Mouse (Mus musculus) forebrain, postnatal 0 days (tissue): ENCODE results near the gene Ccdc113. TPM values are rescaled to one million over a fixed set of nuclear protein-coding genes. Genes with fewer than 3 reads are reported as not detected.

Experiments
- ATAC-seq: fragments of 200-750 bp; cut with Nextera tagmentation; 2 replicates; pipeline ENCODE4 v1.8.0; 2017; ENCODE audit warnings: mild to moderate bottlenecking, moderate library complexity
- DNase-seq: peaks from one replicate; pipeline ENCODE4 v3.0.0-alpha.2; 2015
- H3K27ac ChIP-seq: fragments of 300-500 bp; sonication (generic); 2 replicates; pipeline ENCODE4 v1.5.1; 2014; ENCODE audit warnings: low read depth, mild to moderate bottlenecking, antibody characterized with exemption, low read length, moderate library complexity, mixed read lengths
- H3K27me3 ChIP-seq: fragments of 300-500 bp; sonication (generic); 2 replicates; pipeline ENCODE4 v1.6.1; 2014; ENCODE audit warnings: mild to moderate bottlenecking, low read length, mixed read lengths; ENCODE audit not compliant: insufficient read depth
- H3K36me3 ChIP-seq: fragments of 300-500 bp; sonication (generic); 2 replicates; pipeline ENCODE4 v1.6.1; 2014; ENCODE audit warnings: mild to moderate bottlenecking, moderate library complexity; ENCODE audit not compliant: insufficient read depth
- H3K4me1 ChIP-seq: fragments of 300-500 bp; sonication (generic); 2 replicates; pipeline ENCODE4 v1.6.1; 2014; ENCODE audit warnings: antibody characterized with exemption; ENCODE audit not compliant: insufficient read depth
- H3K4me2 ChIP-seq: fragments of 300-500 bp; sonication (generic); 2 replicates; pipeline ENCODE4 v1.6.1; 2014; ENCODE audit warnings: low read depth, mild to moderate bottlenecking, moderate library complexity
- H3K4me3 ChIP-seq: fragments of 300-500 bp; sonication (generic); 2 replicates; pipeline ENCODE4 v1.5.1; 2014; ENCODE audit warnings: low read depth, low read length, mixed read lengths
- H3K9ac ChIP-seq: fragments of 300-500 bp; sonication (generic); 2 replicates; pipeline ENCODE4 v1.6.1; 2014; ENCODE audit warnings: mild to moderate bottlenecking
- H3K9me3 ChIP-seq: fragments of 300-500 bp; sonication (generic); 2 replicates; pipeline ENCODE4 v1.6.1; 2016; ENCODE audit warnings: low read length
- CTCF ChIP-seq: sonication (generic); IDR thresholded peaks from 2 replicates; pipeline ENCODE4 v1.5.1; 2016; ENCODE audit warnings: antibody characterized with exemption, control low read depth, low read depth
- WGBS: fragments of 180-500 bp; shearing (Covaris S2); extraction: QIAGEN DNeasy Blood & Tissue Kit; methylation state at CpG from one replicate; pipeline ENCODE4 v1.1.7; 2014; 5-methylcytosine and 5-hydroxymethylcytosine counted together
- polyA plus RNA-seq: library from polyadenylated mRNA; unstranded; fragments of >200 nt; fragmentation: Nextera tagmentation; extraction: Ambion mirVana; gene quantifications from 2 replicates; pipeline ENCODE4 v1.2.1, GENCODE M21; 2015
- total RNA-seq: library from RNA; depleted of rRNA; stranded (reverse); fragments of >200 nt; gene quantifications from 2 replicates; pipeline ENCODE4 v1.2.3, GENCODE M21; 2014

Ccdc113 gene
- total and polyA plus RNA-seq, 2 experiments from 2014 or later: 3.7 to 5.3 TPM

DNA sequence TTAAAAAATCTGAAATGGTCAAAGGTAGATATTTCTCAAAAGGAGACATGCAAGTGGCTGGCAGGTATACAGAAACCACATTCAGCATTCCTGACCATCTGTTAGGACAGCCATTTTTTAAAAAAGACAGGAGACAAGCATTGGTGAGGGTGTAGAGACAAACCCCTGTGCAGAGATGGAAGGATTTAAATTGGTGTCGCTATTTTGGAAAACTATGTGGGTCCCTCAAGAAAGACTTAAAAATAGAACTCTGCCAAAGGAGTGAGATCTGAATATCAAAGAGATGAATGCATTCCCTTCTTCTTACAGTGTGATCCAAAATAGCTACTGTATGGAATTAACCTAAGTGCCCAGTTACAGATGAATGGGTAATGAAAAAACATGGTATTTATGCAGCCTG is 53.5 kb downstream of the Ccdc113 start:
- Histone ChIP-seq H3K9me3 (no peaks in the 10 kb centered on the region), H3K27ac (no peak overlapping the region), H3K4me2 (no peak overlapping the region), H3K27me3 (no peaks in the 10 kb centered on the region), H3K9ac (no peak overlapping the region), H3K4me1 (no peaks in the 10 kb centered on the region), H3K36me3 (no peaks in the 10 kb centered on the region), H3K4me3 (no peak overlapping the region)
- no peak for DNase-seq
- no peak for ATAC-seq
- WGBS: 66% methylated on average over 1 of the region's 1 CpGs
- TF ChIP-seq CTCF: no peak

- Histone ChIP-seq H3K4me1 (no peaks in the 10 kb centered on the region), H3K4me3 (no peak overlapping the region), H3K27ac (no peak overlapping the region), H3K9ac (no peak overlapping the region), H3K4me2 (no peak overlapping the region), H3K27me3 (no peaks in the 10 kb centered on the region), H3K36me3 (no peaks in the 10 kb centered on the region), H3K9me3 (no peaks in the 10 kb centered on the region)
- TF ChIP-seq CTCF: no peak
- WGBS: 71% methylated on average over 10 of the region's 10 CpGs
- ATAC-seq: no peak
- no peak for DNase-seq
Measured at GRCm38 (mm10) chr8:95589282-95589681, 55.4 kb downstream of the Ccdc113 start.

- TF ChIP-seq CTCF: no peak
- no peak overlapping the region for H3K4me2 ChIP-seq
- H3K4me1 ChIP-seq: no peaks in the 10 kb centered on the region
- H3K9ac ChIP-seq: no peak overlapping the region
- no peak for DNase-seq
- no peak overlapping the region for H3K27ac ChIP-seq
- no peak overlapping the region for H3K4me3 ChIP-seq
- H3K36me3 ChIP-seq: no peaks in the 10 kb centered on the region
- no peaks in the 10 kb centered on the region for H3K27me3 ChIP-seq
- H3K9me3 ChIP-seq: no peaks in the 10 kb centered on the region
- 81% methylated on average over 4 of the region's 4 CpGs for WGBS
- no peak for ATAC-seq
Measured at GRCm38 (mm10) chr8:95590539-95590938, 56.7 kb downstream of the Ccdc113 start.

DNA sequence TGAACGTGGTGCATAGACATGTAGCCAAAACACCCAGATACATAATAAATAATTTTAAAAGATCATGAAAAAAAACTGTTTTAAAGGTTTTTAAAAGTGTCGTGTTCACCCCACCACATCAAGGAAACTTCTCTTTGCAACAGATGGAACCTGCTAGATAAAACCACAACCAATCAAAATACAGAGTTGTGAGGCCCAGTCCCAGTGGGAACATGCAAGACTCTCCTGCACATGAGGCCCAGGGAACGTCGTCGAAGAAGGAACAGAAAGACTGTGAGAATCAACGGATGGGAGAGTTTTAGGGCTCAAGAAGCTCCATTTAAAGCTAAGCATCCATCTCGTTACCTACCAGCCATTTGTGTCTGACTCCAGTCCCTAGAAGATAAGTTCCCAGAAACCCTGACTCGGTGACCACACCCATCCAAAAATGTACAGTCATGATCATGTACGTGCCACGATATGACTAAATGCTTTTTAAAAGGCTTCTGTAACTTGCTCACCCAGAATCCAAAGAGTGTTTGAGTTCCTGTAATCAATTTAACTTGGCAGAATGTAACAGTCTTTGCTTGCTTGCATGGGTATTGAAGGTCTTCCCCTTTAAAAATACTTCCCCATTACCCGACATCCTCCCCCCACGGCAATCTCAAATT is 58.4 kb downstream of the Ccdc113 start:
- H3K27ac ChIP-seq: no peak overlapping the region
- no peak for ATAC-seq
- no peak for DNase-seq

DNA sequence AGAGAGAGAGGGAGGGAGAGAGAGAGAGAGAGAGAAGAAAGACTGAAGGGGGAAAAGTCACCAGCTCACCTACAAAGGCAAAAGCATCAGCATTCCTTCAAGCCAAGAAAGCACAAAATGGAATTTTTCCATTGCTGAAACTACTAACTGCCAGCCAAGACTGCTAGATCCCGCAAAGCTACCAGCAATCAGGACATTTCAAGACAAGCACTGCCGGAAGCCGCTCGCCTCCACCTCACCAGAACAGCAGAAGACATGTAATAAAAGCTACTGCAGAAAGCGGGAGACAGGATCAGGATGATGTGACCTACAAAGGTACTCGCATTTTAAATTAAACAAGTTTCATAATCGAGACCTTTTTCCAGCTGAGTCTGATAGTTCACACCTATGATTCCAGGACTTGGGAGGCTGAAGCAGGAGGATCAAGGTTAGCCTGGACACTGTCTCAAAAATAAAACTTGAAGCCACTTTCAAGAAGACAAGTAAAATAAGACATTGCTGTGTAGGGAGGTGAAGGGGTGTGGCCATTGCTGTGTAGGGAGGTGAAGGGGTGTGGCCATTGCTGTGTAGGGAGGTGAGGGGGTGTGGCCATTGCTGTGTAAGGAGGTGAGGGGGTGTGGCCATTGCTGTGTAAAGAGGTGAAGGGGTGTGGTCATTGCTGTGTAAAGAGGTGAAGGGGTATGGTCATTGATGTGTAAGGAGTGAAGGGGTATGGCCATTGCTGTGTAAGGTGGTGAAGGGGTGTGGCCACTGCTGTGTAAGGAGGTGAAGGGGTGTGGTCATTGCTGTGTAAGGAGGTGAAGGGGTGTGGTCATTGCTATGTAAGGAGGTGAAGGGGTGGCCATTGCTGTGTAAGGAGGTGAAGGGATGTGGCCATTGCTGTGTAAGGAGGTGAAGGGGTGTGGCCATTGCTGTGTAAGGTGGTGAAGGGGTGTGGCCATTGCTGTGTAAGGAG is 59.8 kb downstream of the Ccdc113 start:
- Histone ChIP-seq H3K4me2 (no peak overlapping the region), H3K27ac (no peak overlapping the region), H3K36me3 (no peaks in the 10 kb centered on the region), H3K4me1 (no peaks in the 10 kb centered on the region), H3K9ac (no peak overlapping the region), H3K27me3 (no peaks in the 10 kb centered on the region), H3K4me3 (no peak overlapping the region), H3K9me3 (no peaks in the 10 kb centered on the region)
- ATAC-seq (no peak), DNase-seq (no peak)
- TF ChIP-seq CTCF: no peak
- 89% methylated on average over 7 of the region's 7 CpGs for WGBS

More for the DNA sequence above, 58.4 kb downstream of the Ccdc113 start:
- no peak overlapping the region for H3K4me2 ChIP-seq
- H3K36me3 ChIP-seq: no peaks in the 10 kb centered on the region
- TF ChIP-seq CTCF: no peak
- no peaks in the 10 kb centered on the region for H3K27me3 ChIP-seq
- WGBS: 87% methylated on average over 12 of the region's 12 CpGs
- no peak overlapping the region for H3K9ac ChIP-seq
- no peak overlapping the region for H3K4me3 ChIP-seq
- no peaks in the 10 kb centered on the region for H3K9me3 ChIP-seq
- H3K4me1 ChIP-seq: no peaks in the 10 kb centered on the region

GRCm38 (mm10) chr8:95595131-95595530 is 61.2 kb downstream of the Ccdc113 start:
- no peak for TF ChIP-seq CTCF
- H3K9me3 ChIP-seq: no peaks in the 10 kb centered on the region
- 88% methylated on average over 14 of the region's 14 CpGs for WGBS
- no peaks in the 10 kb centered on the region for H3K36me3 ChIP-seq
- H3K27ac ChIP-seq: no peak overlapping the region
- DNase-seq (no peak), ATAC-seq (no peak)
- no peak overlapping the region for H3K4me2 ChIP-seq
- no peak overlapping the region for H3K4me3 ChIP-seq
- no peaks in the 10 kb centered on the region for H3K27me3 ChIP-seq
- no peaks in the 10 kb centered on the region for H3K4me1 ChIP-seq
- no peak overlapping the region for H3K9ac ChIP-seq

DNA sequence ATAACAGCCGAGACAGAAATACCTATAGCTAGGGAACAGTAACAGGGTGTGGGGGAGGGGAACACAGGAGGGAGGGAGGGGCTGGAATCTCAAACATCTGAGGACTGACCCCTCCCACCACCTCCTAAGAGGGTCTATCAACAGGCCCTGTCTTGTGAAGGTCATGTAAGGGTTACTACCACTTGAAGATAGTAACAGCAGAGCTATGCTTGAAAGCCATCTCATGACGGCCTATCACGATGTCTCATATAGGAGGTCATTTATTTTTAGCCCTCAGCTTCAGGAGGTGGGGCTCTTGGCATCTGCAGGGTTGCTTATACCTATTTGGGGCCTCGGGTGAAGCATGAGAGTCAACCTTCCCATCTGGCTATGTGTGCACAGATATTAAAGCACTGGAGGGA is 63.0 kb downstream of the Ccdc113 start:
- Histone ChIP-seq H3K9ac (no peak overlapping the region), H3K4me1 (no peaks in the 10 kb centered on the region), H3K4me3 (no peak overlapping the region), H3K9me3 (no peaks in the 10 kb centered on the region), H3K27ac (no peak overlapping the region), H3K27me3 (no peaks in the 10 kb centered on the region), H3K4me2 (no peak overlapping the region), H3K36me3 (no peaks in the 10 kb centered on the region)
- no peak for DNase-seq
- WGBS: 79% methylated on average over 4 of the region's 4 CpGs
- no peak for ATAC-seq
- TF ChIP-seq CTCF: no peak
